Mouse (Mus musculus) ES-E14 (cell line): Measurements from ENCODE around the gene Nodal.

Source experiments
- CHD2 ChIP-seq: IDR thresholded peaks from 2 replicates; pipeline ENCODE4 v1.6.1; 2014; ENCODE audit warnings: mild to moderate bottlenecking, low read depth, low read length, inconsistent platforms
- HCFC1 ChIP-seq: IDR thresholded peaks from 2 replicates; pipeline ENCODE4 v1.6.1; 2012; ENCODE audit warnings: low read length, inconsistent platforms, borderline replicate concordance; ENCODE audit not compliant: insufficient read depth
- MAFK ChIP-seq: IDR thresholded peaks from 2 replicates; pipeline ENCODE4 v1.6.1; 2014; ENCODE audit warnings: mild to moderate bottlenecking, low read depth, low read length, inconsistent platforms; ENCODE audit not compliant: insufficient read depth
- ZC3H11A ChIP-seq: IDR thresholded peaks from 2 replicates; pipeline ENCODE4 v1.6.1; 2012; ENCODE audit warnings: low read depth, mild to moderate bottlenecking, inconsistent platforms, low read length, borderline replicate concordance
- ZNF384 ChIP-seq: IDR thresholded peaks from 2 replicates; pipeline ENCODE4 v1.6.1; 2012; ENCODE audit warnings: low read depth, low read length, inconsistent platforms

DNA sequence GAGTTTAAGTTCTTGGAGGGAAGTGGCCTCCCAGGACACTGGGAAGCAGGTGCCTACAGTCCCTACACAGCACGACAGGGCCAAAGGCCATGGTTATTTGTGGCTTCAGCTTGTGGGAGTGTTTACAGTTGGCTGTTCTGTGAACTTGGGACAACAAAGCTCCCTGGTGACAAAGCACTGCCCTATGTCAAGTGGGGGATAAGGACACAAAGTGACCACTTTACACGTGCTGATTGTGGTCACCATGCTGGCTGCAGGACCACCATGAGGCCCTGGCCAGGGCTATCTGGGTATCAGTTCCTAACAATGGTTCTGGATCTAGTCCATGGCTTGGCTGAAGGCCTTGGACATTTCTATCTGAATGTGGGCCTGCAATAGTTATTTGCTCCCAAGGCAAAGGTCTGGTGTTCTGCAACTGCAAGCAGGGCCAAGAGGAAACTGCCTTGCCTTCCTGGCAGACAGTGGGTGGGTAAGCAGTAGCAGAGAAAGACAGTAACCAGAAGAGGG is 8.5 kb downstream of the Nodal start:
- no peak for TF ChIP-seq ZC3H11A
- TF ChIP-seq ZNF384: no peak
- no peak for TF ChIP-seq CHD2
- no peak for TF ChIP-seq HCFC1
- TF ChIP-seq MAFK: no peak
